Mouse (Mus musculus) stomach, embryonic 16.5 days (tissue): ENCODE data around the gene Irf6. TPM values are rescaled to one million over a fixed set of nuclear protein-coding genes. Genes with fewer than 3 reads are reported as not detected.

Source experiments
- ATAC-seq: fragments of 200-750 bp; cut with Nextera tagmentation; 2 replicates; pipeline ENCODE4 v1.8.0; 2017; ENCODE audit warnings: moderate number of reproducible peaks, moderate TSS enrichment; ENCODE audit not compliant: insufficient read depth, low FRiP score
- H3K27ac ChIP-seq: fragments of 300-500 bp; sonication (generic); 2 replicates; pipeline ENCODE4 v1.5.1; 2014; ENCODE audit warnings: low read length
- H3K27me3 ChIP-seq: fragments of 300-500 bp; sonication (generic); 2 replicates; pipeline ENCODE4 v1.6.1; 2014; ENCODE audit warnings: low read length, control low read depth, mixed read lengths; ENCODE audit not compliant: control insufficient read depth, insufficient read depth
- H3K36me3 ChIP-seq: fragments of 300-500 bp; sonication (generic); 2 replicates; pipeline ENCODE4 v1.6.1; 2014; ENCODE audit warnings: low read length; ENCODE audit not compliant: control insufficient read depth, insufficient read depth
- H3K4me1 ChIP-seq: fragments of 300-500 bp; sonication (generic); 2 replicates; pipeline ENCODE4 v1.6.1; 2014; ENCODE audit warnings: low read length, control low read depth, mixed read lengths; ENCODE audit not compliant: control insufficient read depth, insufficient read depth
- H3K4me2 ChIP-seq: fragments of 300-500 bp; sonication (generic); 2 replicates; pipeline ENCODE4 v1.6.1; 2014; ENCODE audit warnings: low read depth, low read length, mixed read lengths
- H3K4me3 ChIP-seq: fragments of 300-500 bp; sonication (generic); replicated peaks from 2 replicates; pipeline ENCODE4 v1.5.1; 2014; ENCODE audit warnings: mild to moderate bottlenecking, low read length
- H3K9ac ChIP-seq: fragments of 300-500 bp; sonication (generic); 2 replicates; pipeline ENCODE4 v1.6.1; 2014; ENCODE audit warnings: low read length
- H3K9me3 ChIP-seq: fragments of 300-500 bp; sonication (generic); replicated peaks from 2 replicates; pipeline ENCODE4 v1.6.1; 2016; ENCODE audit warnings: low read length, control low read depth; ENCODE audit not compliant: control insufficient read depth
- WGBS: fragments of 180-500 bp; shearing (Covaris S2); extraction: QIAGEN DNeasy Blood & Tissue Kit; methylation state at CpG from one replicate; pipeline ENCODE4 v1.1.7; 2014; 5-methylcytosine and 5-hydroxymethylcytosine counted together
- polyA plus RNA-seq: library from polyadenylated mRNA; unstranded; fragments of >200 nt; fragmentation: Nextera tagmentation; extraction: Ambion mirVana; gene quantifications from 2 replicates; pipeline ENCODE4 v1.2.1, GENCODE M21; 2015

The Irf6 gene
- polyA plus RNA-seq, 1 experiment from 2014 or later = 74.0 TPM

- H3K27ac ChIP-seq = peak overlapping the region; percentile 91
- whole genome bisulfite sequencing = 12% methylated on average over 9 of the region's 9 CpGs
- H3K4me2 ChIP-seq = peak overlapping the region; percentile 39
These were observed 36.3 kb downstream of the Irf6 start for GRCm38 (mm10) chr1:193189151-193189621.

GRCm38 (mm10) chr1:193189771-193190170 is 36.9 kb downstream of the Irf6 start:
- Histone ChIP-seq H3K9ac (no peak overlapping the region), H3K4me2 (peak overlapping the region; percentile 39; the same call in 1 of the 2 replicates), H3K36me3 (no peaks in the 10 kb centered on the region), H3K9me3 (no peaks in the 10 kb centered on the region), H3K4me1 (peaks cover 31% of the 10 kb centered on the region), H3K4me3 (no peak overlapping the region), H3K27me3 (no peaks in the 10 kb centered on the region), H3K27ac (peak overlapping the region; percentile 91)
- 0 out of 2 replicates have a peak, but pooled peaks have one; percentile 22 for ATAC-seq
- 27% methylated on average over 3 of the region's 3 CpGs for WGBS

More at GRCm38 (mm10) chr1:193189151-193189621, 36.3 kb downstream of the Irf6 start:
- no peak overlapping the region for H3K4me3 ChIP-seq
- H3K36me3 ChIP-seq = no peaks in the 10 kb centered on the region
- no peaks in the 10 kb centered on the region for H3K9me3 ChIP-seq
- ATAC-seq = peak; percentile 96
- no peaks in the 10 kb centered on the region for H3K27me3 ChIP-seq
- H3K9ac ChIP-seq = 0 out of 2 replicates have a peak overlapping the region, but pooled peaks have one; percentile 41
- peaks cover 31% of the 10 kb centered on the region for H3K4me1 ChIP-seq

- Histone ChIP-seq H3K4me1 (peaks cover 31% of the 10 kb centered on the region), H3K9ac (no peak overlapping the region), H3K27me3 (no peaks in the 10 kb centered on the region), H3K4me2 (no peak overlapping the region), H3K4me3 (no peak overlapping the region), H3K27ac (no peak overlapping the region; the same call in 1 of the 2 replicates), H3K9me3 (no peaks in the 10 kb centered on the region), H3K36me3 (no peaks in the 10 kb centered on the region)
- 80% methylated on average over 7 of the region's 7 CpGs for WGBS
- ATAC-seq = no peak
These were observed 38.9 kb downstream of the Irf6 start for GRCm38 (mm10) chr1:193191675-193192283.

DNA sequence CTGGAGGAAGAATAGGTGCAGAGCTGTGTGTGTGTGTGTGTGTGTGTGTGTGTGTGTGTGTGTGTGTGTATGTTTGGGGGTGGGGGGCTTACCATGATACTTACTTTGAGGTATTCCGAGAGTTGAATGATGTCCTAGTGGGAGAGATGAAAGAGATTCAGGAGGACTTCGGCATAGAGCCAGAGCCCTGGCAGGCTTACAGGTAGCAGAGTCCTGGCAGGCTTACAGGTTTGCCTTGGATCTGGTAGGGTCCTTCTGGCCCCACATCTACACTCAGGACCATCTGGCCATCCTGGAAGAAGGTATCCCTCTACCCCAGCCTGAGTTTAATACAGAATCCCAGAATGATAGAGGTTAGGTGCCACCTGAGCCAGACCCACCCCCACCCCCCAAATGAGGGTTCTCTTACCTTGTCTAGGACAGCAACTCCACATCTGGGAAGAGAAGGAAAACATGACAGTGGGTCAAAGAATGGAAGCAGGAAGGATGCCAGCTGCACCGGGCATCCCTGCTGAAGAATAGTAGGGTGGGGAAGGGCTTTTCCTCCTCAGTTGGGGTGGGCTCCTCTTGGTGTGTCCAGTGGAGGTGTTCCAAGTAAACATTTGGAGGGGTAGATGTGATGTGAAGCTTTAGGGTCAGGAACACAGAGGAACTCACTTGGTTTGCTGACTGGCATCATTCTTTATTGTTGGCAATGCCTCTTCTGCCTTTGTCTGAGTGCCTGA is 41.7 kb downstream of the Irf6 start:
- Histone ChIP-seq H3K4me3 (no peak overlapping the region), H3K4me2 (no peak overlapping the region), H3K4me1 (peaks cover 15% of the 10 kb centered on the region), H3K27ac (no peak overlapping the region), H3K9me3 (no peaks in the 10 kb centered on the region), H3K36me3 (no peaks in the 10 kb centered on the region), H3K9ac (no peak overlapping the region), H3K27me3 (no peaks in the 10 kb centered on the region)
- no peak for ATAC-seq
- 75% methylated on average over 3 of the region's 3 CpGs for WGBS

- H3K4me3 ChIP-seq = no peak overlapping the region
- no peak for ATAC-seq
- H3K4me1 ChIP-seq = peaks cover 8% of the 10 kb centered on the region
- no peaks in the 10 kb centered on the region for H3K36me3 ChIP-seq
- no peak overlapping the region for H3K27ac ChIP-seq
- no peaks in the 10 kb centered on the region for H3K9me3 ChIP-seq
- no peak overlapping the region for H3K4me2 ChIP-seq
- H3K27me3 ChIP-seq = no peaks in the 10 kb centered on the region
- 53% methylated on average over 3 of the region's 3 CpGs for WGBS
- H3K9ac ChIP-seq = no peak overlapping the region
These were observed 42.4 kb downstream of the Irf6 start for GRCm38 (mm10) chr1:193195169-193195810.

DNA sequence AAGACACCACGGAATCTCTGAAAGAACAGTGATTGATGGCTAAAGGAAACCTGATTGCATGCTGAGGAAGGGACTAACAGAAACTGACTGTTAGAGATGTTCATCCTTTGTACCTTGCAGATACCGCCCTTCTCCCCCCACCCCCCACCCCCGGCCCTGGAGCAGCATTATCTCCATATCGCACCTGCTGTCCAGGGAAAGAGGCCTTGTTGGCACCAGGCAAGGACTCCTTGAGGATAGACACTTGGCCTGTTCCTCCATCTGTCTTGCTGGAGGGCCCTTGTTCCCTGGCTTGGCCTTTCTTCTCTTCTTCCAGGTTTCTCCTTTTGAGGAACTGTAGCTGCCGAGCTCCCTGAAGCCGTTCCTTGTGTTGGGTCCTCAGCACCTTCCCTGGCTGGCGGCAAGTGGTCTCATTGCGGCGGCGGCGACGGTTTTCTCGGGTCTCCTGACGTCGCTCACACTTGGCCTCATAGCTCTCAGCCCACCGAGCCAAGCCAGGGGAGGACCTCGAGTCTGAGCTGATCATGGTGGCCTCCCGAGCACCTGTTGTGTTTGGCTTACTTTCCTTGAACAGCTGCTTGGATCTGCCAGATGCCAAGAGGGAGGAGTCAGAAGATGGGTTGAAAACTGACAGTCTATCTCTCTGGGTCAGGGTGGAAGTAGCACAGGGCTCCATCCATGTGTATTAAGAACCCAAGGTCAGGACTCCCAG is 44.7 kb downstream of the Irf6 start:
- Histone ChIP-seq H3K4me2 (no peak overlapping the region), H3K4me1 (no peaks in the 10 kb centered on the region), H3K9ac (no peak overlapping the region), H3K4me3 (no peak overlapping the region), H3K9me3 (no peaks in the 10 kb centered on the region), H3K27me3 (no peaks in the 10 kb centered on the region), H3K27ac (no peak overlapping the region), H3K36me3 (no peaks in the 10 kb centered on the region)
- WGBS = 81% methylated on average over 18 of the region's 18 CpGs
- no peak for ATAC-seq

- no peak overlapping the region for H3K27ac ChIP-seq
- no peaks in the 10 kb centered on the region for H3K9me3 ChIP-seq
- H3K4me3 ChIP-seq = no peak overlapping the region
- no peaks in the 10 kb centered on the region for H3K36me3 ChIP-seq
- H3K27me3 ChIP-seq = no peaks in the 10 kb centered on the region
- no peak overlapping the region for H3K4me2 ChIP-seq
- 93% methylated on average over 2 of the region's 2 CpGs for WGBS
- H3K9ac ChIP-seq = no peak overlapping the region
- no peak for ATAC-seq
- no peaks in the 10 kb centered on the region for H3K4me1 ChIP-seq
These were observed 45.4 kb downstream of the Irf6 start for GRCm38 (mm10) chr1:193198312-193198711.

GRCm38 (mm10) chr1:193200640-193201382 is 47.9 kb downstream of the Irf6 start:
- no peak overlapping the region for H3K4me2 ChIP-seq
- 82% methylated on average over 8 of the region's 8 CpGs for whole genome bisulfite sequencing
- no peak for ATAC-seq
- H3K36me3 ChIP-seq = no peaks in the 10 kb centered on the region
- no peaks in the 10 kb centered on the region for H3K4me1 ChIP-seq
- H3K9me3 ChIP-seq = no peaks in the 10 kb centered on the region
- no peak overlapping the region for H3K9ac ChIP-seq
- H3K27me3 ChIP-seq = no peaks in the 10 kb centered on the region
- no peak overlapping the region for H3K4me3 ChIP-seq
- 0 out of 2 replicates have a peak overlapping the region, but pooled peaks have one; percentile 6 for H3K27ac ChIP-seq
